Mouse (Mus musculus): ENCODE measurements around the gene Chuk. TPM values are rescaled to one million over a fixed set of nuclear protein-coding genes. Genes with fewer than 3 reads are reported as not detected.
"Not testable (repeated sequence)": the region's sequence is repeated elsewhere in the genome, so short reads cannot be mapped to it uniquely, and the experiment has no call there.

Gene Chuk
- 35.4 and 42.2 TPM in 2 replicates for polyA plus RNA-seq (2015; fragmentation: Nextera tagmentation; extraction: Ambion mirVana)

- peak; percentile 96 for DNase-seq (ENCODE audit: low spot score)
These were observed at the start of gene Chuk for GRCm38 (mm10) chr19:44106831-44107660. Gene Chuk, minus strand, starts transcription at chr19:44107480.

GRCm38 (mm10) chr19:44157005-44157404 lies 49.7 kb upstream of the Chuk start:
- DNase-seq (ENCODE audit: low spot score) = no peak

DNA sequence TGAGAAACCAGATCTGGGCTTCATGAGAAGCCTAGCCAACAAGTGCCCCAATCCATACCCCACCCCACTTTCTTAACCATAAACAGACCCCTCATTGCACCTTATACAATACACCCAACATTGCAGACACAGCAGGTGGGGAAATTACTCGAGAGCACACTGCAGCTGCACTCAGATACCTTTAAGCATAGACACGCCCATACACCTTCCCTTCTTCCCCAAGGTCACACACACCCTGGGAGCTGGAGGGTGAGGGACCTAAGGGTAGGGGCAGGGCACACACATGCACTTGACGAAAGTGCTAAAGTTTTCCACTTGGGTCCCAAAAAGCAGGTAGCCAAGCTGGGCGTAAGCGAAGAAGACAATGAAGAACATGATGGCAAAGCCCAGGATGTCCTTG lies 46.5 kb upstream of the Chuk start:
- DNase-seq (ENCODE audit: low spot score) = no peak

- no peak for DNase-seq (ENCODE audit: low spot score)
These were observed 41.7 kb upstream of the Chuk start for GRCm38 (mm10) chr19:44148991-44149390.

GRCm38 (mm10) chr19:44148345-44148744 lies 41.1 kb upstream of the Chuk start:
- peak; percentile 4 for DNase-seq (ENCODE audit: low spot score)

- no peak for DNase-seq (ENCODE audit: low spot score)
These were observed 39.7 kb upstream of the Chuk start for GRCm38 (mm10) chr19:44146951-44147350.

DNA sequence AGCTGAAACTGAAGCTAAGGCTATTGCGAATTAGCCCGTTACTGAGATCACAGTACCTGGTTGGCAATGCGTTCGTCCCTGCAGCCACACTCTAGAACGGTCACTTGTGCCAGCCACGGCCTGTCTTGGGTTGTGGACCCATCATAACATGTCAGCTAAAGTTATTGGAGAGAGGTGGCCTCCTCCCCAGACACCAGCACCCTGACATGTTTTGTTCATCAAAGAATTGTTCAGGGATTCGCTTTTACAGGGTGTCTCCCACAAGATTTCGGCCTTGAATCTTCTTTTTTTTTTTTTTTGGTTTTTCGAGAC lies 39.2 kb upstream of the Chuk start:
- DNase-seq (ENCODE audit: low spot score) = no peak

DNA sequence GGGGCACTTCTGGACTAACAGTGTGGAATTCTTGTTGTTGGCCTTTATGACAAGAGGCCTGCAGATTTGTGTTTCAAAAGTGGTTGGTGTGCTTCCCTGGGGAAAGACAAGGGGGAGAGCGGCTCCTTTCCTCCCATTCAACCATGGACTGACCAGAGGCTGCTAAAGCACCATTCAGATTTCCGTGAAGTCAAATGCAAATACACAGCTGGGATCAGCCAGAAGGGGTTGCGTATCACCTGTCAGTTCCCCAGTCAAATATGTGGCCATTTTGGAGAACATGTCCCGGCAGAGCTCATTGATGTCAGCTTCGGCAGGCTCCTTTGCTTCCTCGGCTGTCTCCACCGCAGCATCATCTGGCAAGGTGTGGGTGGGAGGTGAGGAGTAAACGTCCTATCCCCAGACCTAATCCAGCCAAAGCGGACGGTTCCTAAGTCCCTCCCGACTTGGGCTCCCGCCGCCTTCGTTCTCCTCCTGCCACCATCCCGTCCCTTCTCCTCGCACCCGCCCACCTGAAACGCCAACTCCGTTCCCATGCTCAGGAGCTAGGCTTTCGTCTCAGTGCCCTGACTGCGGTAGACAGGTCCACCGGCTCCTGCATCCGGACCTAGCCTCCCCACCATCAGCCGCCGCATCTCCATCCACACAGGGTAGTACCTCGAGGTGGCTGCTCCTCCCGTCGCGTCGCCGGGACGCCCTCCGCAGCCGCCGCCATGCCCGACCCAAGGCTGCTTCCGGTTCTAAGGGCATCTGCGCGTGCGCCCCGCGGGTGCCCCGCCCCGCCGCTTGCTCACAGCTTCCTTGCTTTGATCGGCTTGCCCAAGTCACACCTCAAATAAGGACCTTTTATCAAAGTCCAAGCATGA lies 38.7 kb upstream of the Chuk start, which contains the start of gene Bloc1s2:
Bloc1s2 (minus strand) TSS at position 745 of the 866 bp plus-strand sequence.
- peak; percentile 88 for DNase-seq (ENCODE audit: low spot score)

DNA sequence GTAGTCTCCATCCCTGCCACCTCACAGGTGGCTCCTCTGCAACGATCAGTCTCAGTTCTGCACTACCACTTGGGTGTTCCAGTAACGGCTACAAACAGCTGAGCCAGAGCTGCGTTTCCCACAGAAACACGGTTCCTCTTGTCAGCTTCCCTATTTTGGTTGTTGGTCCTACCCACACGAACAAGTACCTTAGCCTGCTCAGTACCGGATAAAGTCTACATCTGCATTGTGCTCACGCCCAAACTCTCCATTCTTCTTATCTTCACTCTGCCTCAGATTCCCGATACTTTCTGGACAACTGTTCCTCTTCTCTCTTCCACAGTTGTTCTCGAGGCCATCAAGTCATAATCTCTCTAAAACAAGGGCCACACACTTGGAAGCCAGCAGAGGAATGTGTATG lies 37.1 kb upstream of the Chuk start:
- no peak for DNase-seq (ENCODE audit: low spot score)

DNA sequence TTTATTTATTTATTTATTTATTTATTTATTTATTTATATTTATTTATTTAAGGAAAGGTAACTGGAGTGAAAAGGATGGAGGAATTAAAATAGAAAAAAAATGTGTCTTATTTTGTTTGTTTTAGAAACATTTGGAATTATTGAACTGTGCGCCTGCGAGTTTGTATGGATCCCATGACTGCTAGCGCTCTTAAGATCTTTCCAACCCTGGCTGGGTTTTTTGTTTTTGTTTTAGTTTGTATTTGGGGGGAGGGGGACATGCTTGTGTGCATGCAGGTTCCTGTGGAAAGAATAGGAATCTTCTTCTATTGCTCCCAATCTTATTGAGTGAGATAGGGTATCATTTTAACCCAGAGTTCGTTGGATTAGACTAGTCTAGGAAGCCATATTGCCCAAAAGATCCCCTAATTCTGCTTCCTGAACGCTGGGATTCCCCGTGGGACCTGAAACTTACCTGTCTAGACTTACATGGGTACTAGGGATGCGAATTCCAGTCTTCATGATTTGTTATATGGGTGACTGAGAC lies 28.7 kb upstream of the Chuk start:
- DNase-seq (ENCODE audit: low spot score) = no peak

DNA sequence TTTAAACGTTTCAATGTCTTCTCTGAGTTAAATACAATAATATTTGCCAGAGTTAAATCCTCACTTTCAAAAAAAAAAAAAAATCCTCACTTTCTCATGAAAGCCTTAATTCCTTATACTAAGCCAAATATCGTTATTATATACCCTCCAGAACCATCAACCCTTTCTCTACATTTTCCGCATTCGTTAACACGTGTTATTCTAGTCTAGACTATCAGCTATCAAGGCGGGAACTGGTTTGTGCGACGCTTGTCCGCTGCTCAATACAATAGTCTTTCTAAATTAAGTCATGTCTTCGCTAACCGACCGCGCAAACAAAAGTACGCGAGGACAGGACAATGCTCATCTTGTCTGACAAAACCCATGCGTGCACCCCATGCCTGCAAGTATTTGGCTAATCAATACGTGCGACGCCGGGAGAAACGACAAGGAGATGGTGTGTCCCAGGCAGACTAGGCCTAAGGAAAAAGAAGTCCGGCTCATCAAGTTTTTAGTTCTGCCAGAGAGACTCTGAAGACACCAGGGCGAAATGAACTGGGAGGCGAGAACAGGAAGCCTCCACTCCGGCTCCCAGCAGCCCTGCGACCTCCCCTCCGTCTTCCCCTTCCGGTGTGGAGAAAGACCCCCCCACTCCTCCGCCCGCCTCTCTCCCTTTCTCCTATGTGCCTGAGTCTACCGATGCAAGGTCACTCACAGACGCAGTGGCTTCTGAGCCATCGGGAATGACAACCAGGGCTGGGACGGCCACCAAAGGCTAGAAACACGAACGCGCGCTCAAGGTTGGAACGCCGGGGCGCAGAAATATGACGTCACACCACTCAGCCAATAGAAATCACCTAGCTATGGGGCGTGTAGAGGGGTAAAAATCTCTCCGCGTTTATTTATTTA lies 28.0 kb upstream of the Chuk start, which contains the start of gene Cwf19l1:
Cwf19l1 (minus strand) TSS at position 805 of the 888 bp plus-strand sequence.
- peak; percentile 90 for DNase-seq (ENCODE audit: low spot score)

DNA sequence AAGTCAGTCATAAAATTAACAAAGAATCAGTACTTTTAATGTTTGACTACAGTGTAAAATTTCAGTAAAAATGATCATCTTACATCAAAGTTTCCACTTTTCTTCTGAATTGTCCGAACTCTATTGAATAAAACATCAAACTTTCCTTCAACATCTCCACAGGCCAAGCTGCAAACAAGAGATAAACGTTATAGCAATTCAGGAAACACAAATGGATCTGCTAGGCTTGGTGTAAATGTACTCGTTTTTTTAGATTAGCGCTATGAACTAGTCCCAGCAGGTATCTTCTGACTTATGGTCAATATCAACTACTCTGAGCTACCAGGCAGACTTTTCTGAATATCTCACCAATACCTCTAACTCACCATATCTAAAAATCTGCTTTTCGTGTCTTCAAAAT lies 25.6 kb upstream of the Chuk start:
- DNase-seq (ENCODE audit: low spot score) = no peak

GRCm38 (mm10) chr19:44128560-44128959 lies 21.3 kb upstream of the Chuk start:
- no peak for DNase-seq (ENCODE audit: low spot score)

- no peak for DNase-seq (ENCODE audit: low spot score)
These were observed 20.6 kb upstream of the Chuk start for GRCm38 (mm10) chr19:44127729-44128497.

GRCm38 (mm10) chr19:44121137-44121536 lies 13.9 kb upstream of the Chuk start:
- no peak for DNase-seq (ENCODE audit: low spot score)

DNA sequence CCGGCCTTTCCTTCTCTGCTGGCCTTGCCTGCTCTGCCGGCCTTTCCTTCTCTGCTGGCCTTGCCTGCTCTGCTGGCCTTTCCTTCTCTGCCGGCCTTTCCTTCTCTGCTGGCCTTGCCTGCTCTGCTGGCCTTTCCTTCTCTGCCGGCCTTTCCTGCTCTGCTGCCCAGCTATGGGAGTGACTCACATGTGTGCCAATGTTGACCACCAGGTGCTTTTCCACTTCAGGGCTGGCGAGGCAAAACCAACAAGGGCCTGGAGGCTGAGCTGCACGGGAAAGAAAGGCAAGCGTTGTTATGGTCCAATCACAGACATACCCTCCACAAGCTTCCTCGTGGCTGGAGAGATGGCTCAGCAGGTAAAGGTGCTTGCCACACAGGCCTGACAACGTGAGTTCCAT lies 13.4 kb upstream of the Chuk start:
- DNase-seq (ENCODE audit: low spot score) = not testable (repeated sequence)

GRCm38 (mm10) chr19:44117793-44118192 lies 10.5 kb upstream of the Chuk start:
- DNase-seq (ENCODE audit: low spot score) = no peak

GRCm38 (mm10) chr19:44111706-44112105 lies 4.4 kb upstream of the Chuk start:
- DNase-seq (ENCODE audit: low spot score) = peak; percentile 19

GRCm38 (mm10) chr19:44110356-44110755 lies 3.1 kb upstream of the Chuk start:
- no peak for DNase-seq (ENCODE audit: low spot score)

GRCm38 (mm10) chr19:44108996-44109395 lies 1.7 kb upstream of the Chuk start:
- DNase-seq (ENCODE audit: low spot score) = no peak
